ENCODE assay signal across 33 mouse cellular contexts in genomic region chr1:184736260-184736659, GRCm38 (mm10). TPM values are rescaled to one million over a fixed set of nuclear protein-coding genes. Genes with fewer than 3 reads are reported as not detected.
"Had no signal": no experiment of that assay in that cellular context is flagged by ENCODE, and none has a peak within 500 bp of the region (broad histone marks: within the 10 kb centered on the region; RNA-seq: fewer than 3 reads in every experiment).

No protein-coding gene starts in this region.

- ATAC-seq: hindbrain, embryonic 16.5 days; hindbrain, postnatal 0 days; inflammation-experienced regulatory T-cells, adult 6 months; intestine, embryonic 15.5 days; intestine, embryonic 16.5 days; intestine, postnatal 0 days had no signal

- DNase-seq: heart, postnatal 10 days; heart, postnatal 36 days; heart, postnatal 4 days; kidney, adult 11 months; kidney, adult 18-20 months; kidney, adult 2 months; kidney, adult 8-10 months; kidney, adult 9 months; kidney, postnatal 10 days; kidney, postnatal 14 days; kidney, postnatal 25 days; kidney, postnatal 36 days; kidney, postnatal 4 days; layer of hippocampus, adult 9-11 months; layer of hippocampus, postnatal 36 days had no signal

- H3K4me2 ChIP-seq: heart, embryonic 11.5 days; heart, embryonic 12.5 days; heart, embryonic 13.5 days; heart, embryonic 15.5 days; hindbrain, embryonic 12.5 days; hindbrain, embryonic 13.5 days; hindbrain, embryonic 14.5 days; hindbrain, embryonic 15.5 days; intestine, embryonic 15.5 days; kidney, embryonic 15.5 days had no signal

- H3K9me3 ChIP-seq: heart, embryonic 12.5 days; heart, embryonic 13.5 days; heart, embryonic 15.5 days; hindbrain, embryonic 10.5 days; hindbrain, embryonic 12.5 days; hindbrain, embryonic 13.5 days; hindbrain, embryonic 15.5 days; intestine, embryonic 15.5 days; kidney, embryonic 15.5 days had no signal

- H3K27ac ChIP-seq: heart, embryonic 15.5 days; hindbrain, embryonic 10.5 days; hindbrain, embryonic 12.5 days; hindbrain, embryonic 13.5 days; hindbrain, embryonic 14.5 days; hindbrain, embryonic 15.5 days; hindbrain, postnatal 0 days; intestine, embryonic 15.5 days; layer of hippocampus, adult 2 months; left cerebral cortex, adult 2 months had no signal

- H3K36me3 ChIP-seq: heart, embryonic 12.5 days; heart, embryonic 13.5 days; heart, embryonic 15.5 days; hindbrain, embryonic 10.5 days; hindbrain, embryonic 12.5 days; hindbrain, embryonic 13.5 days; hindbrain, embryonic 15.5 days; intestine, embryonic 15.5 days; kidney, embryonic 15.5 days had no signal

- H3K9ac ChIP-seq: heart, embryonic 12.5 days; heart, embryonic 13.5 days; heart, embryonic 15.5 days; hindbrain, embryonic 12.5 days; hindbrain, embryonic 13.5 days; hindbrain, embryonic 14.5 days; hindbrain, embryonic 15.5 days; intestine, embryonic 15.5 days; kidney, embryonic 15.5 days had no signal

- H3K4me3 ChIP-seq: heart, embryonic 12.5 days; heart, embryonic 13.5 days; heart, embryonic 15.5 days; hindbrain, embryonic 10.5 days; hindbrain, embryonic 12.5 days; hindbrain, embryonic 13.5 days; hindbrain, embryonic 15.5 days; intestine, embryonic 15.5 days; kidney, embryonic 15.5 days; layer of hippocampus, adult 2 months; left cerebral cortex, adult 2 months had no signal

RNA-seq across cellular contexts. Expression of gene Hlx, which starts 3.8 kb away (rescaled TPM):
- polyA plus RNA-seq: inflammation-experienced regulatory T-cells, adult 6 months had no signal
